Mouse (Mus musculus) intestine, embryonic 14.5 days (tissue): ENCODE results near the gene Ahnak2. TPM values are rescaled to one million over a fixed set of nuclear protein-coding genes. Genes with fewer than 3 reads are reported as not detected.

Experiments used
- ATAC-seq: fragments of 200-750 bp; cut with Nextera tagmentation; replicated peaks from 2 replicates; pipeline ENCODE4 v1.8.0; 2017; ENCODE audit warnings: low read depth, moderate number of reproducible peaks, moderate TSS enrichment, moderate library complexity; ENCODE audit not compliant: low FRiP score, low TSS enrichment
- DNase-seq: peaks from one replicate; pipeline ENCODE4 v3.0.0-alpha.2; 2018; ENCODE audit warnings: low spot score
- H3K27ac ChIP-seq: fragments of 300-500 bp; sonication (generic); 2 replicates; pipeline ENCODE4 v1.5.1; 2014; ENCODE audit warnings: low read depth, mild to moderate bottlenecking, control low read depth
- H3K27me3 ChIP-seq: fragments of 300-500 bp; sonication (generic); replicated peaks from 2 replicates; pipeline ENCODE4 v1.6.1; 2014; ENCODE audit warnings: low read length, control low read depth; ENCODE audit not compliant: control insufficient read depth, insufficient read depth
- H3K36me3 ChIP-seq: fragments of 300-500 bp; sonication (generic); 2 replicates; pipeline ENCODE4 v1.6.1; 2014; ENCODE audit warnings: low read length, control low read depth; ENCODE audit not compliant: control insufficient read depth, insufficient read depth
- H3K4me1 ChIP-seq: fragments of 300-500 bp; sonication (generic); replicated peaks from 2 replicates; pipeline ENCODE4 v1.6.1; 2014; ENCODE audit warnings: low read length, control low read depth, mixed read lengths; ENCODE audit not compliant: control insufficient read depth, insufficient read depth
- H3K4me2 ChIP-seq: fragments of 300-500 bp; sonication (generic); 2 replicates; pipeline ENCODE4 v1.6.1; 2014; ENCODE audit warnings: low read length
- H3K4me3 ChIP-seq: fragments of 300-500 bp; sonication (generic); 2 replicates; pipeline ENCODE4 v1.5.1; 2014; ENCODE audit warnings: low read depth, low read length, control low read depth, mixed read lengths
- H3K9ac ChIP-seq: fragments of 300-500 bp; sonication (generic); 2 replicates; pipeline ENCODE4 v1.6.1; 2014; ENCODE audit warnings: mild to moderate bottlenecking, low read length
- H3K9me3 ChIP-seq: fragments of 300-500 bp; sonication (generic); 2 replicates; pipeline ENCODE4 v1.6.1; 2016; ENCODE audit warnings: low read length, control low read depth; ENCODE audit not compliant: control insufficient read depth
- WGBS: fragments of 180-500 bp; shearing (Covaris S2); extraction: QIAGEN DNeasy Blood & Tissue Kit; methylation state at CpG from one replicate; pipeline ENCODE4 v1.1.7; 2014; 5-methylcytosine and 5-hydroxymethylcytosine counted together
- polyA plus RNA-seq: library from polyadenylated mRNA; unstranded; fragments of >200 nt; fragmentation: Nextera tagmentation; extraction: Ambion mirVana; gene quantifications from 2 replicates; pipeline ENCODE4 v1.2.1, GENCODE M21; 2014

Ahnak2 gene
- polyA plus RNA-seq, 1 experiment from 2014 or later, result 2.9 TPM

DNA sequence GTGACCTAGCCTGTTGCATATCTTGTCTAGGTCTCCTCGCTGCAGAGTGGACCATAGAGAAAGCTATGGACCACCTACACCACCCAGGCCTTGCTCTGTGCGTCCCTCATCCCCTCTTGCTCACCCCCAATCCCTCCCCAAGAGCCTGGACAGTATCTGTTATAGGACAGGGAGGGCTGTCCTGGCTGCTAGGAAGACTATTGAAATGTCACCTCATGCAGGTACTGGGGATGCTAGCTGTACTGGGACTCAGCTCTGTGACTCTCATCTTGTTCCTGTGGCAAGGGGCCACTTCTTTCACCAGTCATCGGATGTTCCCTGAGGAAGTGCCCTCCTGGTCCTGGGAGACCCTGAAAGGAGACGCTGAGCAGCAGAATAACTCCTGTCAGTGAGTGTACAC lies 39.3 kb downstream of the Ahnak2 start:
- Histone ChIP-seq H3K4me2 (no peak overlapping the region), H3K4me3 (no peak overlapping the region), H3K4me1 (no peaks in the 10 kb centered on the region), H3K27ac (no peak overlapping the region), H3K9ac (no peak overlapping the region), H3K27me3 (no peaks in the 10 kb centered on the region), H3K36me3 (no peaks in the 10 kb centered on the region), H3K9me3 (no peaks in the 10 kb centered on the region)
- no peak for ATAC-seq
- DNase-seq, result no peak
- WGBS, result 77% methylated on average over 4 of the region's 4 CpGs

DNA sequence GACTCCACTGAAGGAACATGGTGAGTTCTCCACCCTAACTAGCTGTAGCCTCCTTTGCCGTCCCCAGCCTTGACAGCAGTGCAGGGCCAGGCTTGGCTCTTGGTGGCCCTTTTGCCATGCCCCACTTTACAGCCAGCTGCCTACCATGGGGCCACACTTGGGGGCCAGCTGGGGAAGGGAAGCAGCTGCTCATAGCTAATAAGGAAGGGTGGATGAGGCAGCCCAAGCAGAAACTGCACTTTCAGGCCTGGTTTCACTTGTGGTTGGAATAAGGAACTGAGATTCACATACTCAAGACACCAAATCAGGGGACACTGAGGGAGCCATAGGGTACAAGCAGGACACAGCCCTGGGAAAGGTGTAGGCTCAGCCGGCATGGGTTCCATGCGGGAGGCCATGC lies 40.4 kb downstream of the Ahnak2 start:
- Histone ChIP-seq H3K4me2 (no peak overlapping the region), H3K9me3 (no peaks in the 10 kb centered on the region), H3K4me3 (no peak overlapping the region), H3K36me3 (no peaks in the 10 kb centered on the region), H3K4me1 (no peaks in the 10 kb centered on the region), H3K9ac (no peak overlapping the region), H3K27me3 (no peaks in the 10 kb centered on the region), H3K27ac (no peak overlapping the region)
- WGBS, result 86% methylated on average over 3 of the region's 3 CpGs
- no peak for DNase-seq
- ATAC-seq, result no peak

DNA sequence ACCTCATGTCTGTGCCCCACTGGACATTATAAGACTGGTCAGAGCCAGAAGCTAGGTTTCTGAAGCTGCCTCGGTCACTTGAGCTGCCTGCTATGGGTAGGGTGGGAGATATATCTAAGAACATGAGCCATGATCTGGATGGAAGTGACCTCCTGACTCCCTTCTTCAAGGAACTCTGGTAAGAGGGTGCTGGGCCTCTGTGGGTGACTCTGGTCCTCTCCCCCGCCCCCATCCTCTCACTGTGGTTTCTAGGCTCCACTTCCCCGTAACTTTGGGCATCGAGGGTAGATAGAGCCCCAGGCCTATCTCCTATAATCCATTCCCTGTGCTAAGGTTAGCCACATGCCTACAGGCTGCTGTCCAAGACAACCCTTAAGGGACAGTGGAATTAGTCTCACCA lies 41.0 kb downstream of the Ahnak2 start:
- Histone ChIP-seq H3K36me3 (no peaks in the 10 kb centered on the region), H3K4me3 (no peak overlapping the region), H3K4me2 (no peak overlapping the region), H3K9me3 (no peaks in the 10 kb centered on the region), H3K9ac (no peak overlapping the region), H3K27ac (no peak overlapping the region), H3K4me1 (no peaks in the 10 kb centered on the region), H3K27me3 (no peaks in the 10 kb centered on the region)
- WGBS, result 85% methylated on average over 4 of the region's 4 CpGs
- no peak for DNase-seq
- ATAC-seq, result no peak

DNA sequence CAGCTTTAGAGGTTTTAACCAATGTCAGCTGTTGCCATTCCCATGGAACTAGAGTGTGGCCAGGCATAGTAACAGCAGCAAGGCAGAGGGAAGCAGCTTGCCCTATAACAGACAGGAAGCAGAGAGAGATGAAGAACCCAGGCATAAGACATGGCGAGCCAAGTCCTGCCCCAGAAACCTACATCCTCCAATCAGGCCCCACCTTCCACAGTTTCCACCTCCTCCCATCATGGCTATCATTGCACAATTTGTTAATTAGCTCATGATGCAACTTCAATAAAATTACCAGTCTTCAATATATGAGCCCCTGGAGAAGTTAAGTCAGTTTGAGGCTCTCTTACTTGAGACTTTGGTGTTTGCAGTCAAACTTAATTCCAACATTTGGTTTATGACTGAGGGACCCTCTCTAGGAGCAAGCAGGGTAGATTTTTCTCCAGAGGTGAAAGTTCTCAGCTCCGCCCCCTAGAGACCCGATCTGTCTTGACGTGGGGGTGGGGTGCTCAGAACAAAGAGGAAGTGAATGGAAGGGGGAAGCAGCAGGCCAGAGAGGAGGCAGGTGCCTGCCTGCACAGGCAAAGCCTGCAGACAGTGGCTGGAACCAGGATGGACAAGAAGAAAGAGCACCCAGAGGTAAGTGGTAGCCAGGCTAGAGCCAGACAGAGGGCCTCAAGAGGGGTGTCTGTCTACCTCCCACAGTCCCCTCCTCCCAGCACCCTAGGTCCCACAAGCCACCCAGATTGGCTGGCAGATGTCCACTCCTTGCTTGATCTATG lies 42.1 kb downstream of the Ahnak2 start, which contains the start of gene Pld4:
Gene Pld4 (plus strand): TSS at position 502 of the 773 bp plus-strand sequence.
- DNase-seq (no peak), ATAC-seq (0 out of 2 replicates have a peak, but pooled peaks have one; percentile 47)
- Histone ChIP-seq H3K4me1 (no peaks in the 10 kb centered on the region), H3K4me3 (no peak within 1 kb of the TSS), H3K9ac (no peak within 1 kb of the TSS), H3K27ac (no peak within 1 kb of the TSS), H3K4me2 (no peak within 1 kb of the TSS), H3K27me3 (no peaks in the 10 kb centered on the region), H3K9me3 (no peaks in the 10 kb centered on the region), H3K36me3 (no peaks in the 10 kb centered on the region)
- WGBS, result 40% methylated on average over 4 of the region's 4 CpGs

DNA sequence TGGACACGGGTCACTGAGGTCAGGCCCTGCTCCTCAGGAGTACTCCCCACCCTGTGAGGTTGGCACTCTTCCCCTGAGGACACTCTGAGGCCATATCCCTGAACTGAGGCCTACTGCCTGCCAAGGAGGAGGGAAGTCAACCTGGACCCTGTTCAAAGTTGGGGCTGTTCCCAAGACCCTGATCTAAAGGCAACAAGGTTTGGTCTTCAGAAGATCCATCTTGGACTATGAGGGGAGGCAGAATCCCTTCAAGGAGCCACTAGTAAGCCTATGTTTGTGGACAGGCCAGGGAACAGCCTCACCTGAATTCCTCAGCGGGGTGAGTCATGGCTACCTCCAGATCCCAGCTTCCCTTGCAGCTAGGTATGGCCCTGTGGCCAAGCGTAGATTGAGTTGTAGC lies 43.0 kb downstream of the Ahnak2 start:
- no peaks in the 10 kb centered on the region for H3K4me1 ChIP-seq
- H3K9ac ChIP-seq, result no peak overlapping the region
- H3K4me3 ChIP-seq, result no peak overlapping the region
- DNase-seq (no peak), ATAC-seq (no peak)
- 90% methylated on average over 3 of the region's 3 CpGs for WGBS
- H3K9me3 ChIP-seq, result no peaks in the 10 kb centered on the region
- H3K27ac ChIP-seq, result no peak overlapping the region
- H3K27me3 ChIP-seq, result no peaks in the 10 kb centered on the region
- no peak overlapping the region for H3K4me2 ChIP-seq
- H3K36me3 ChIP-seq, result no peaks in the 10 kb centered on the region

DNA sequence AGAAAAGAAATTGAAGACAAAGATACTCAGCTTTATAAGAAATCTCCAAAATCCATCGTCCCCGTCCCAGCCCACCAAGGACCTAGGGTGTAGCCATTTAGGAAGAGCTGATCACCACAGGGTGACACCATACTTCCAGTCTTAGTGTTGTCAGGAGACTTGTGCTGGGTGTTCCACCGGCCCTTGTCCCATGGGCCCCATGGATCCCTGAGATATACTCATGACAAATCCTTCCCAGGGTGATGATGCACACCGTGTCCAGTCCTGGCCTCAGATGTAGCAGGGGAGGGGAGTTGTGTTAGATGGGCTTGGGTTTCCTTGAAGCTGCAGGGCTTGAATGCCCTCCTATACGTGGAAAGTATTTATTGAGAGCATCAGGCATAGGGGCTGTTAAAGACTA lies 44.6 kb downstream of the Ahnak2 start:
- DNase-seq, result no peak
- 85% methylated on average over 5 of the region's 5 CpGs for WGBS

DNA sequence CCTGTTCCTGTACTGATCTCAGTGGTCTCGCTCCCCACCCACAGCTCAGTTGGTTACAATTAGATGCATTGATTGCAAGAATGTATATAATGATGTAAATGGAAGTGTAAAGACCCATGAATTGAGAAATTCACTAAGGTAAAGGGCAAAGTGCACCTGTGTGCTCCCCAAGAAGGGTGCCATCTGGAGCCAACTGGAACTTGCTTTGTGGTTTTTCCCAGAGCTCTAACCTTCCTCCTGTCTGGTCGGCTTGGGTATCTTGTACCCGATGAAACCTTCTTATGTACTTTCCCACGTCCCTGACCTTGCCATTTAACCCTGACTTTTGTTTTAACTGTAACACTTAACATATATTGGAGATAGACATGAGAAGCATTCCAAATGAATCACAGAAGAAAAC lies 46.6 kb downstream of the Ahnak2 start:
- Histone ChIP-seq H3K9me3 (no peaks in the 10 kb centered on the region), H3K27ac (no peak overlapping the region), H3K36me3 (no peaks in the 10 kb centered on the region), H3K4me3 (no peak overlapping the region), H3K27me3 (no peaks in the 10 kb centered on the region), H3K9ac (no peak overlapping the region), H3K4me1 (no peaks in the 10 kb centered on the region), H3K4me2 (no peak overlapping the region)
- 64% methylated on average over 4 of the region's 4 CpGs for WGBS
- no peak for ATAC-seq
- no peak for DNase-seq

More for the DNA sequence above, 44.6 kb downstream of the Ahnak2 start:
- ATAC-seq, result no peak
- no peak overlapping the region for H3K4me3 ChIP-seq
- H3K9me3 ChIP-seq, result no peaks in the 10 kb centered on the region
- no peaks in the 10 kb centered on the region for H3K4me1 ChIP-seq
- H3K27me3 ChIP-seq, result no peaks in the 10 kb centered on the region
- no peak overlapping the region for H3K4me2 ChIP-seq
- H3K36me3 ChIP-seq, result no peaks in the 10 kb centered on the region
- no peak overlapping the region for H3K27ac ChIP-seq
- H3K9ac ChIP-seq, result no peak overlapping the region

DNA sequence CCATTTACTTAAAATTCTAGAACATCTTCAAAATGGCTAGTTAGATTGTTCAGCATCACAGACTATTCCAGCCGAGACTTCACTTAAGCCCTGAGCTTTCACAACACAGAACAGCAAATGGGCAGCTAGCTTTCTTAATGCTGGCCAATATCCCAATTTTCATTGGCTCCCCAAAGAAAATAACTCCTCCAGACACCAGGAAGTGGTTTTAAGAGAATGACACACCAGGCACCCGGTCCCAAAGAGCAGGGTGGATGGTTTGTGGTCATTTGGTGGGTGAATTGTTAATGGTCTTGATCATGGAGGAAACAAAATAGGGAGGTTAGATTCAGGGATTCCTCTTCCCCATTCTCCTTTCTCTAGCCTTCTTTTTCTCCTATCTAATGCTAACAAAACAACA lies 50.1 kb downstream of the Ahnak2 start:
- DNase-seq (no peak), ATAC-seq (no peak)
- no peaks in the 10 kb centered on the region for H3K36me3 ChIP-seq
- H3K27me3 ChIP-seq, result no peaks in the 10 kb centered on the region
- H3K4me3 ChIP-seq, result no peak overlapping the region
- 47% methylated on average over 2 of the region's 2 CpGs for WGBS
- H3K4me2 ChIP-seq, result no peak overlapping the region
- no peak overlapping the region for H3K9ac ChIP-seq
- no peak overlapping the region for H3K27ac ChIP-seq
- H3K4me1 ChIP-seq, result no peaks in the 10 kb centered on the region
- no peaks in the 10 kb centered on the region for H3K9me3 ChIP-seq

DNA sequence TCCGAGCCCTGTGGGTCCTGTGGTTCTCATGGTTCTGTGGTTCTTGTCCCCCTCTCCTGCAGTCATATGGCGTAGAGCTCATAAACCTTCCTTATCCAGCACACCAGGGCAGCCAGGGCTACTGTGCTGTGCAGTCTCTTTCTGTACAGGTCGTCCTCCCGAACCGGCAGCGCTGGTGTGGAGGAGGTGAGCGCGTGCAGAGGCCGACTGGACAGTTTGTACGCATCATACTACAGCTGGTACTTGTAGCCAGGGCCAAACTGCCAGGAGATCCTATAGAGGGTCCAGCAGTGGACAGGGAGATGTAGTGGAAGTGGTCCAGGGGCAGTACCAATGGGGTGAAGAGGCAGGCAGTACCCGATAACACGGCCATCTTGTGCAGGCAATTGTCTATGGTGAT lies 51.5 kb downstream of the Ahnak2 start:
- H3K27ac ChIP-seq, result no peak overlapping the region
- no peak overlapping the region for H3K4me2 ChIP-seq
- peaks cover 5% of the 10 kb centered on the region; the same call in 1 of the 2 replicates for H3K4me1 ChIP-seq
- H3K36me3 ChIP-seq, result no peaks in the 10 kb centered on the region
- H3K4me3 ChIP-seq, result no peak overlapping the region
- WGBS, result 88% methylated on average over 12 of the region's 12 CpGs
- DNase-seq, result no peak
- H3K27me3 ChIP-seq, result no peaks in the 10 kb centered on the region
- ATAC-seq, result no peak
- H3K9me3 ChIP-seq, result no peaks in the 10 kb centered on the region
- no peak overlapping the region for H3K9ac ChIP-seq
